Mouse (Mus musculus) cerebellum, adult 11-12 months (tissue): ENCODE data around the gene Mansc1.

ENCODE experiments used
- DNase-seq: peaks from one replicate; pipeline ENCODE4 v3.0.0; 2022

Gene Mansc1

DNA sequence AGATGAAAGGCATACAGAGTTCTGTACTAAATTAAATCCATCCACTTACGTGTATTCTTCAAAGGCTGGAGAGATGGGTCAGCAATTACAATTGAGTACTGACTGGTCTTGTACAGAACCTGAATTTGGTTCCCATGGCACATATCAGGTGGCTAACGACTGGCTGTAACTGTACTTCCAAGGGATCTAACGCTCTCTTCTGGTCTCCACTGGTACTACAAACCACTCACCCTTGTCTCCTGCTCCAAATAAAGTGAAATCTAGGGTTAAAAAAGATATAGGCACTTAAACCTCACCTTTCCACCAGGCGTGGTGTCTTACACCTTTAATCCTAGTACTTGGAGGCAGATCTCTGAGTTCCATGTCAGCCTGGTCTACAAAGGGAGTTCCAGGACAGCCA is 4.2 kb upstream of the Mansc1 start:
- DNase-seq = no peak

- no peak for DNase-seq
These were observed 1.3 kb upstream of the Mansc1 start for GRCm38 (mm10) chr6:134633553-134633952.

- peak; percentile 35 for DNase-seq
These were observed 468 bp upstream of the Mansc1 start for GRCm38 (mm10) chr6:134632756-134633155.

- DNase-seq = no peak
These were observed 1.8 kb downstream of the Mansc1 start for GRCm38 (mm10) chr6:134630447-134630846.

DNA sequence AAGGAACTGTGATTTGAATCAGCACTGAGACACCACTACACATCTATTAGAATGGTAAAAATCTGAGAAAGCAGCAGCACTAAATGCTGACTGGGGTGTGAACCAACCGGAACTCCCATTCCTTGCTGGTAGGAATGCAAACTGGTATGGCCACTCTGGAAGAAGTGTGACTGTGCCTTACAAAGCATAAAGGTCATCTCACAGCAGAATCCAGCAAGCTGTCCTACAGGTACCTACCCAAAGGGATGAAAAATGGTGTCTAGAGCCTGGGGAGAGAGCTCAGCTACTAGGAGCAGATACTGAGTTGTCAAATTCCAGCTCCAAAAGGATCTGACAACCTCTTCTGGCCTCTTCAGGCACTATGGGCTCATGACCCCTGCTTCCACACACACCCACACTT is 5.7 kb downstream of the Mansc1 start:
- no peak for DNase-seq

DNA sequence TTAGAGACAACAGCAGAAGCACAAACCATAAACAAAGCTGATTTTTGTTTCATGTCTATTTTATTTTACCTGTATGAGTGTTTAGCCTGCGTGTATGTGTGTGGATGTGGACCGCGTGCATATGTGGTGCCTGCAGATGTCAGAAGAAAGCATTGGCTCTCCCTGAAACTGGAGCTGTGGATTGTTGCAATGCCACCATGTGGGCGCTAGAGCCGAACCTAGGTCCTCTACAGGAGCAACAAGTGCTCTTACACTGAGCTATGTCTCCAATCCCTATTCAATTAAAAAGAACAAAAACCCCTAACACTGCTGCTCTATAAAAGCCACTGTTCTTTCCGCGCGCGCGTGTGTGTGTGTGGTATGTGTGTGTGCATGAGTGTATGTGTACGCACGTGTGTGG is 6.9 kb downstream of the Mansc1 start:
- no peak for DNase-seq

GRCm38 (mm10) chr6:134621552-134621949 is 10.7 kb downstream of the Mansc1 start:
- DNase-seq = no peak

DNA sequence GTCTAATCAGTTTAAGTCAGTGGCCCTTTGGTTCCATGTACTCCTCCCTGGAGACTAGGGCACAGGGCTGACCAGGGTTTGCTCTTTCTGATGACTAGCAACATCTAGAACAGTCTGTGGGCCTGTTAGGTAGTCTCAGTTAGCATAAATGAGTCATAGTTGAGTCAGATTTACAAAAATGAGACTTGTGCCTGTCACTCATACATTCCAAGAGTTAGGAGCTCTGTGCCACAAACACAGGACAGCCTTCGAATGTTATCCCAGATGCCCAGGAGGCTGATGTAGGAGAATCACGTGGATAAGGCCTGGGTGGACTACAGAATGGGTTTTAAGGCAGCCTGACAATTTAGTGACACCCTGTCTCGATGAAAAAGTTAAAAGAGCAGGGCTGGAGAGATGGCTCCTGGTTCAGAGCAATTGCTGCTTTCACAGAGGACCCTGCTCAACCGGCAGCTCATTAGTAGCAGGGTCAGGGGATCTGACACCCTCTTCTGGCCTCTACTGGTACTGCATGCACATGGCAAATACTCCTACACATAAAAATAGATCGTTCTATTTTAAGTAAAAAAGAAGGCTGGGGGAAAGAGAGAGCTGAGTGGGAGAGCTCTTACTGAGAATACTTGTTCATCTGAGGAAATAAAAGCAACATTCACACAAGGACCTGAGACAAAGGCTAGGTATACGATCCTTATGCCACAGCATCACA is 11.3 kb downstream of the Mansc1 start:
- no peak for DNase-seq

- no peak for DNase-seq
These were observed 12.2 kb downstream of the Mansc1 start for GRCm38 (mm10) chr6:134620129-134620528.

DNA sequence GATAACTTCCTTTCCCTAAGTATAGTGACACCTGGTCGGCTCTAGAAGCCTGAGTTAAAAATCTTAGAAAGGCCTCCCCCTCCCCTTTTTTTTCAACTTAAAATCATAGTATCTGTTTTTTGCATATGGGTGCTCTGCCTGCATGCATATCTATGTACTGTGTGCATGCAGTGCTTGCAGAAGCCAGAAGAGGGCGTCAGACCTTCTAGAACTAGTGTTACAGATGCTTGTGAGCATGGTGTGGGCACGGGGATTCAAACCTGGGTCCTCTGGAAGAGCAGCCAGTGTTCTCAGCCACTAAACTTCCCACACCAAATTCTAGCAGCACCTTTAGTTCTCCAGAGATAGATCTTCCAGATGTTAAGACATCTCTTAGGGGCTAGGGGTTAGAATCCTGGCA is 14.7 kb downstream of the Mansc1 start:
- DNase-seq = no peak

DNA sequence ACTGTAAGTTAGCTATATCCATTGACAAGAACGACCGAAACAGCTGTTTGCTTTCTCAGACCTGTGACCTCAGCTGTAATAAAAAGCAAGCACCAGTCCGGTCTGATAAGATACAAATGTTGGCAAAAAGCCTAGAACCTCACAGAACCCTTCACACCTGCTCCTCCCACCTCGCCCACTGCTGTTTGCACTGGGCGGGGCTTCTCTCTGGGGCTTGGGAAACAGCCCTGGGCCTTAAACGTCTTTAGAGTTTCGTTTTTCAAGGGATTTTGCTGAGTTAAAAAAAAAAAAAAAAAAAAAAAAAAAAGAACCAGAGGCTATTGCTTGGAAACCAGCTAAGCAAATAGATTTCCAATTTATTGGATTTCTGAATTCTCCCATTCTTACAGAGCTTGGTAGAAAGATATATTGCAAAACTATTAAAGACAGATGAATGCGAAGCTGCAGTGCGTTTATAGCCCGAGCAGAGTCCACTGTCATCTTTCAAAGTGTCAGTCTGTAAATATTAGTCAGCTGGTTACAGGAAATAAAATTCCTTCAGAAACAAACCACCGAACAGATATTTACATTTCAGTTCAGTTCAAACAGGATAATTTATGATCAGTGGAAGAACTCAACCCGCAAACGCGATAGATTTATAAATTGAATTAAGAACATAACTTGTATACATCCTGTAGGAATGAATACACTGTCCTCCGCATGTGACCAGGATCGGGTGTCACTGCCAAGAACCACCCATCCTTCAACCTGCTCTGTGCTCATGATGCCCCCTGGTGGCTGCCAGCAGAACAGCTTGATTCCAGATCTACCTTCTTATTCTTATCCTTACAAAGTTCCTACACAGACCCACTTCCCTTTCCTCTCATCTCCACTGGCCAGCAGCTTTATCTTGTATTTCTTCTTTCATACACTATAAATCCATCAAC is 17.3 kb downstream of the Mansc1 start:
- peak; percentile 81 for DNase-seq

- no peak for DNase-seq
These were observed 18.0 kb downstream of the Mansc1 start for GRCm38 (mm10) chr6:134614322-134614721.

- DNase-seq = no peak
These were observed 20.4 kb downstream of the Mansc1 start for GRCm38 (mm10) chr6:134611896-134612295.

DNA sequence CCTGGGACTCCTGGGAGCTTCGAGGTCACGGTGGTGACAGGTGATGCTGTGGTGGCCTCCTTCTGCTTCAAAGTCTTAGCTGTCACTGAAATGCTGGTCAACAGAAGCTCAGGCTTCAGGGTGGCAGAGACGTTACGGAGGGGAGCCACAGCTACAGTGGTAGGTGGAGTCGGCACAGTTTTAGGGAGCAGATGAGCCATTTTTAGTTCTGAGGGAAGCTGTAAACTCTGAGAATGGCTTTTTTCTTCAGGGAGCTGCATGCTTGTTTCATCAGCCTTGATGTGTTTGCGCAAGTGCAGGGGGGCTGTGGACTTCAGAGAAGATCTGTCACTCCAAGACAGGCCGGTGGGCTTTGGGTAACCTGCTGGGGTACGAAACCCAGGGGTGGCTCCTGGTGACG is 21.9 kb downstream of the Mansc1 start:
- DNase-seq = no peak

GRCm38 (mm10) chr6:134606949-134607746 is 25.1 kb downstream of the Mansc1 start:
- no peak for DNase-seq

GRCm38 (mm10) chr6:134606540-134606939 is 25.7 kb downstream of the Mansc1 start:
- DNase-seq = no peak

DNA sequence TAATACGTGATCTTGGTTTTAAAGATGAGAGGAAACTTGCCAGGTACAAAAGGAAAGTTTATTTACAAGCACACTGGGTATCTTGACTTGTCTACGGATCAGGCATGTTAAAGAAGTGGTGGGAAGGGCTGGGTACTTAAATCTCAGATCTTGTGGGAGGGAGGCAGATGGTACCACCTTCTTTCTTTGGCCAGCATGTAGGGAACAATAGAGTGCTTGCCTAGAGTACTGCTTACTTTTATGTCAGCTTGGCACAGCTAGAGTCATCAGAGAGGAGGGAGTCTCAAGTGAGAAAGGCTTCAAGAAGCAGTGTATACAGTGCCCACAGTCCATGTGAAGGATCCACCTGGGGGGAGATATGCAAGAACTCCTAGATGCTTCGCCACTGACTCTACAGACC is 27.1 kb downstream of the Mansc1 start:
- DNase-seq = no peak

DNA sequence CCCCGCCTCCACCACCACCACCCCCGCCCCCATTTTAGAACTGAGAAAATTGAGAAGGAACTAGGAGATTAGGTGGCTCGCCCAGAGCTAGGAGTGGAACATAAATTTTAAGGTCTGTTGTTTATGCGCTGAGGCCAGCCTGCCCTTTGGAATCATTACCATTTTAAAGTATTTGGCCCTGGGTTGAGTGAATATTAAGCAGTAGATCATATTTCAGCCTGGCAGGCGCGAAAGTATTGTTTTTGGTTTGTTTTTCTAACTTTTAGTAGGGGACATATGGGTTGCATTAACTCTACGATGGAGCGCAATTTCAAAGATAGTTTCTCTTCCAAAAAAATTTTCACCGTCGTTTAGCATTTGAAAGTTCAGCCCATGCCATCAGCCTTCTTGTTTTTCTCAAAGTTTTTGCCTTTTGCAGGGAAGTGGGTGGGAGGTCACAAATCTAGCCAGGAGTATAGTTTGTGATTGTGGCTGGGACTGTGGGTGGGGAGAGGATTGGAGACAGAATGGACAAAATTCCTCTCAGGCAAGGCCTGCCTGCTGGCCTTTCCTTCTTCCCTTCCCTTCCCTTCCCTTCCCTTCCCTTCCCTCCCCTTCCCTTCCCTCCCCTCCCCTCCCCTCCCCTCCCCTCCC is 29.8 kb downstream of the Mansc1 start:
- DNase-seq = no peak

DNA sequence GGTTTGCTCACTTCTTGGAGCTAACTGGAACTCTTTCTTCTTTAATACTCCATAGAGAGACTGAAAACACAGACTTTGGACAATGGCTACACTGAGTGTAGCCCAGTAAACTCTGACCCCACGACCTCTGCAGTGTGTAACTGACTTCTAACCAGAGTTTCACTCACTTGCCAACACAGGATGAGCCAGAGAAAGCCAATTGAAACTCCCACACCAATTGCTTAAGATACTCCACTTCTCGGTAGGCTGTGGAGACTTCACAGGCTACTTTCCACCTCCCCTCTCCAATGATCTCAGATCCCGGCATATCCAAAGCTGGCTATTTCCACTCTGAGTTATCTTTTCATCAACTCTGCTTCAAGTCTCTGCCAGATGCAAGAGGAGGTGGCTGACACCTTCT is 30.5 kb downstream of the Mansc1 start:
- DNase-seq = no peak

DNA sequence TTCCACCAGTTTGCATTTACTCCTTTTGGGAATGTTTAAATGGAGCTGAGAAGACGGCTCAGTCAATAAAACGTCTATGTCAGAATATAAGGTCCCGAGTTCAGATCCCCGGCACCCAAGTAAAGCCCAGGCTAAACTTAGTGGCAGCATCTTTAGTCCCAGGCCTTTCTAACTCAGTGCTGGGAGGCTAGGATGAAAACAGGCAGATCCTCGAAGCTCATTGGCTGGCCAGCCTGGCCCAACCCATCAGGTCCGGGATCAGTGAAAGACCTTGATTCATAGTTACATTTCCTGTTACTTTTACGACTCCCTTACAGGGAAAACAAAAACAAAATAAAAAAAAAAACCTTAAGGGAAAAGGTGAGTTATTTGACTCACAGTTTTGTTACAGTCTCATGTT is 31.2 kb downstream of the Mansc1 start:
- DNase-seq = no peak

- DNase-seq = no peak
These were observed 33.0 kb downstream of the Mansc1 start for GRCm38 (mm10) chr6:134599239-134599638.

DNA sequence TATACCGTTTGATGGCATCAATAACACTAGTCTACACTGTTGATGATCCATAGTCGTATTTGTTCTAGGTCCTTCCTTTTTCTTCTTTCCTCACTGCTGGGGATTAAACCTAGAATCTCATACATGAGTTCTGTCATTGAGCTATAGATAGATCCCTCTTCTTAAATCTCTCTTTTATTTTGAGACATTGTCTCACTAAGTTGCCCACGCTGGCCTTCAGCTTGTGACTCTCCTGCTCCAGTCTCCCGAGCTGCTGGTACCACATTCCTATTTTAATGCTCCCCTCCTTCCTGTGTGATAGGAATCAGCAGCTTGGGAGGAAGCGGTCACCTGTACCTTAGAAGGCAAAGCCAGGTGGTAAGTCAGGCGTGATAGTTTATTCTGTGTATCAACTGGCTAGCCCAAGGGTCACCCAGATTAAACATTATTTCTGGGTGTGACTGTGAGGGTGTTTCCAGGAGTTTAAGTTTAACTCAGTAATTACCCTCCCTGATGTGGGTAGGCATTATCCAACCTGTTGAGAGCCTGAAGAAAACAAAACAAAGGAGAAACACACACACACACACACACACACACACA is 34.5 kb downstream of the Mansc1 start:
- no peak for DNase-seq
